Mouse (Mus musculus) neural tube, embryonic 11.5 days (tissue): ENCODE results near the gene Cd79b. TPM values are rescaled to one million over a fixed set of nuclear protein-coding genes. Genes with fewer than 3 reads are reported as not detected.
A peak's percentile ranks its signal among the peaks of the same experiment; 100 is the strongest.

Experiments
- ATAC-seq: fragments of 200-750 bp; cut with Nextera tagmentation; 2 replicates; pipeline ENCODE4 v1.8.0; 2017; ENCODE audit warnings: moderate number of reproducible peaks, mild to moderate bottlenecking, moderate TSS enrichment, moderate library complexity; ENCODE audit not compliant: insufficient read depth, low FRiP score, low TSS enrichment
- DNase-seq: peaks from one replicate; pipeline ENCODE4 v3.0.0-alpha.2; 2015; ENCODE audit warnings: low spot score
- H3K27ac ChIP-seq: fragments of 300-500 bp; sonication (generic); 2 replicates; pipeline ENCODE4 v1.5.1; 2014; ENCODE audit warnings: low read depth, mild to moderate bottlenecking, low read length
- H3K27me3 ChIP-seq: fragments of 300-500 bp; sonication (generic); 2 replicates; pipeline ENCODE4 v1.6.1; 2014; ENCODE audit warnings: mild to moderate bottlenecking, low read length, mixed read lengths; ENCODE audit not compliant: control insufficient read depth, insufficient read depth
- H3K36me3 ChIP-seq: fragments of 300-500 bp; sonication (generic); 2 replicates; pipeline ENCODE4 v1.6.1; 2014; ENCODE audit warnings: mild to moderate bottlenecking, low read length, moderate library complexity, mixed read lengths; ENCODE audit not compliant: control insufficient read depth, insufficient read depth
- H3K4me1 ChIP-seq: fragments of 300-500 bp; sonication (generic); 2 replicates; pipeline ENCODE4 v1.6.1; 2014; ENCODE audit warnings: low read length, mixed read lengths; ENCODE audit not compliant: control insufficient read depth, insufficient read depth
- H3K4me2 ChIP-seq: fragments of 300-500 bp; sonication (generic); 2 replicates; pipeline ENCODE4 v1.6.1; 2014; ENCODE audit warnings: low read depth, mild to moderate bottlenecking, moderate library complexity
- H3K4me3 ChIP-seq: fragments of 300-500 bp; sonication (generic); 2 replicates; pipeline ENCODE4 v1.5.1; 2014; ENCODE audit warnings: low read depth, low read length
- H3K9ac ChIP-seq: fragments of 300-500 bp; sonication (generic); 2 replicates; pipeline ENCODE4 v1.6.1; 2014; ENCODE audit warnings: mild to moderate bottlenecking, low read length
- H3K9me3 ChIP-seq: fragments of 300-500 bp; sonication (generic); 2 replicates; pipeline ENCODE4 v1.6.1; 2016; ENCODE audit warnings: low read length; ENCODE audit not compliant: control insufficient read depth
- WGBS: fragments of 180-500 bp; shearing (Covaris S2); extraction: QIAGEN DNeasy Blood & Tissue Kit; methylation state at CpG from one replicate; pipeline ENCODE4 v1.1.7; 2014; 5-methylcytosine and 5-hydroxymethylcytosine counted together
- polyA plus RNA-seq: library from polyadenylated mRNA; unstranded; fragments of >200 nt; fragmentation: Nextera tagmentation; extraction: Ambion mirVana; gene quantifications from 2 replicates; pipeline ENCODE4 v1.2.1, GENCODE M21; 2014

Cd79b gene
- polyA plus RNA-seq, 1 experiment from 2014 or later = 1.7 TPM

DNA sequence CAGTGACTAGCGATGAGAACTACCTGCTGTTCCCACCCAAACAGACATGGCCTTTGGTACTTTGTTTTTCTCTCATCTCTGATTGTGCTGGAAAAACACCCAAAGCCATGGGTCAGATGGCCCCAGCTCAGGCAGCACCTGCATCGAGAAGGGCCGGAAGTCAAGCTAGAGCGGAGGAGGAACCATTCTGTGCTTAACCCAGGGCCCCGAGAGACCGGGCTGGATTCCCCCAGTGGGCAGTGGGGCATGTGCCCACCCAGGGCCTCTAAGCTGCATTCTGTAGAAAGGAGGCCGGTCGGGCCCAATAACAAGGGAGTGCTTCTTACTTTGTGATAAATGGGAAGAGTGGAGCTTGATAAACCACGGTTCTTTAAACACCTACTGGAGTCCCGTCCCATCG lies 6.4 kb downstream of the Cd79b start:
- Histone ChIP-seq H3K9me3 (no peaks in the 10 kb centered on the region), H3K4me2 (no peak overlapping the region), H3K4me1 (no peaks in the 10 kb centered on the region), H3K4me3 (no peak overlapping the region), H3K9ac (no peak overlapping the region), H3K36me3 (no peaks in the 10 kb centered on the region), H3K27ac (no peak overlapping the region), H3K27me3 (no peaks in the 10 kb centered on the region)
- 85% methylated on average over 11 of the region's 11 CpGs for WGBS
- no peak for DNase-seq
- ATAC-seq = no peak

DNA sequence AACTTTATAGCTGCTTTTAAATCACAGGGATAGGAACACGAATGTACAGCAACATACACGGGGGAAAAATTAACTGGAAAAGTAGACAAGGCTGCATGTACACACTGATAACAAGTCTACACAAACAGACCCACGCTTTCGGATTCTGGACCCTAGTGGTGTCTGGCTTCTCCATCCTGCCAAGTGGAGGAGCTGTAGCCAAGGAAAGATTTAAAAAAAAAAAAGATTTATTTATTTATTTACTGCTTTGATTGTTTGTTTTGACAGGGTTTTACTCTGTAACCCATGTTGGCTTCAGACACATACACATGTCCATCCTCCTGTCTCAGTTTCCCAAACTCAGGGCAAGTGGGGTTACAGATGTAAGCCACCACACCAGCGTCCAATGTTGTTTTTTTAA lies 7.1 kb downstream of the Cd79b start:
- no peaks in the 10 kb centered on the region for H3K36me3 ChIP-seq
- H3K9ac ChIP-seq = no peak overlapping the region
- no peaks in the 10 kb centered on the region for H3K4me1 ChIP-seq
- DNase-seq = no peak
- no peak overlapping the region for H3K4me3 ChIP-seq
- no peaks in the 10 kb centered on the region for H3K27me3 ChIP-seq
- H3K4me2 ChIP-seq = no peak overlapping the region
- H3K9me3 ChIP-seq = no peaks in the 10 kb centered on the region
- no peak overlapping the region for H3K27ac ChIP-seq
- no peak for ATAC-seq
- WGBS = 78% methylated on average over 5 of the region's 5 CpGs

DNA sequence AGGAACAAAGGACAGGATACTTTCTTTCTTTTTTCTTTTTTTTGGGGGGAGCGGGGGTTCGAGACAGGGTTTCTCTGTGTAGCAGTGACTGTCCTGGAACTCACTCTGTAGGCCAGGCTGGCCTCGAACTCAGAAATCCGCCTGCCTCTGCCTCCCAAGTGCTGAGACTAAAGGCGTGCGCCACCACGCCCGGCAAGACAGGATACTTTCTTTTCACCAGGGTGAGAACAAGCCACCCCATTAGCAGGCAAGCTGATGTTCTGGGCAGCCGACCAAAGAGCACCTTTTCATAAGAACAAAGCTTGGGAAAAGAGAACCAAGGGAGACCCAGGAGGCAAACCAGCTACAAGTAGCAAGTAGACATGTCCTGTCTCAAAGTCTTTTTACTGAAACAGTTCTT lies 7.8 kb downstream of the Cd79b start:
- no peaks in the 10 kb centered on the region for H3K9me3 ChIP-seq
- DNase-seq (no peak), ATAC-seq (no peak)
- no peak overlapping the region for H3K27ac ChIP-seq
- H3K36me3 ChIP-seq = no peaks in the 10 kb centered on the region
- no peak overlapping the region for H3K9ac ChIP-seq
- H3K27me3 ChIP-seq = no peaks in the 10 kb centered on the region
- 86% methylated on average over 9 of the region's 9 CpGs for WGBS
- no peak overlapping the region for H3K4me3 ChIP-seq
- no peaks in the 10 kb centered on the region for H3K4me1 ChIP-seq
- no peak overlapping the region for H3K4me2 ChIP-seq

DNA sequence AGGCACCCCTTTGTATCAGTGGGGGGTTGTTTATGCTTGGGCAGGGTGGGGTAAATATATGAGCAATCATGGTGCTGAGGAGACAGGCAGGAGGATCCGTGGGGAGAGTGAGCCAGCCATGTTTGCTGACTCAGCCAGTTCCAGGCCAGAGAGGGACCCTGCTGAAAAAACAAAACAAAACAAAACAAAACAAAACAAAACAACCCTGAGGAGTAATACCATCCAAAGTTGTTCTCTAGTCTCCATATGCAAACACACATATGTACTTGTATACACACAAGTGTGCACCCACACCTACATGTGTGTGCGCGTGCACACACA lies 8.5 kb downstream of the Cd79b start:
- DNase-seq (no peak), ATAC-seq (no peak)
- H3K4me1 ChIP-seq = no peaks in the 10 kb centered on the region
- H3K36me3 ChIP-seq = no peaks in the 10 kb centered on the region
- no peaks in the 10 kb centered on the region for H3K27me3 ChIP-seq
- H3K27ac ChIP-seq = no peak overlapping the region
- WGBS = 87% methylated on average over 3 of the region's 3 CpGs
- no peak overlapping the region for H3K4me3 ChIP-seq
- no peaks in the 10 kb centered on the region for H3K9me3 ChIP-seq
- H3K9ac ChIP-seq = no peak overlapping the region
- H3K4me2 ChIP-seq = no peak overlapping the region

DNA sequence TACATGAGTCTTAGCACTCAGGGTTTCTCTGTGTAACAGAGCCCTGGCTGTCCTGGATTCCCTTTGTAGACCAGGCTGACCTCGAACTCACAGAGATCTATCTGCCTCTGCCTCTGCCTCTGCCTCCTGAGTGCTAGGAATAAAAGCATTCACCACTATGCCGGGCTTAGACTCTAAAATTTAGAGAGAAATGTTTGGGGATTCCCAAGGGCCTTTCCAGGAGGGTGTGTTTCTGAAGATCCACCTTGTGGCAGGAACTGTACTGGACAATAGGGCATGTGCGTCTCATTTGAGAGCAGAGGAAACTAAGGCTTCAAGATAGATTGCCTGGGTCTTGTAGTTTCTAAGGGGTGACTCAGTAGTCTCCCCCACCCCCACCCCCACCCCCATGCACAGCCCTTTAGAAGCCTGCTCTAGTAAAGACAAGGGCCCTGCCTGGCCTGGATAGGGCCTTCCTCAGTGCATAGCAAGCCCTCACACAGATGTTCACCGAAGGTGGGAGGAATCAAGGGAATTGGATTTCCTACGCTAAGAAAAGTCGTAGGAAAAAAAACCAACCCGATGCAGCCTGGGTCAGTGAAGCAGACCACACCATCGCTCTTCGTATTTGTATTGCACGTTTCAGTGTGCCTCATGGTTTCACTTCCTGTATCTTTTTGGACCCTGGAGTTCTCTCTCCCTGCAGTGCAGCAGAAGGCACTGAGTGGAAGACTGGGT lies 9.1 kb downstream of the Cd79b start:
- DNase-seq = no peak
- ATAC-seq = no peak
- Histone ChIP-seq H3K9me3 (no peaks in the 10 kb centered on the region), H3K4me2 (no peak overlapping the region), H3K4me3 (no peak overlapping the region), H3K9ac (no peak overlapping the region), H3K36me3 (no peaks in the 10 kb centered on the region), H3K4me1 (no peaks in the 10 kb centered on the region), H3K27me3 (no peaks in the 10 kb centered on the region), H3K27ac (no peak overlapping the region)
- 86% methylated on average over 10 of the region's 10 CpGs for WGBS

DNA sequence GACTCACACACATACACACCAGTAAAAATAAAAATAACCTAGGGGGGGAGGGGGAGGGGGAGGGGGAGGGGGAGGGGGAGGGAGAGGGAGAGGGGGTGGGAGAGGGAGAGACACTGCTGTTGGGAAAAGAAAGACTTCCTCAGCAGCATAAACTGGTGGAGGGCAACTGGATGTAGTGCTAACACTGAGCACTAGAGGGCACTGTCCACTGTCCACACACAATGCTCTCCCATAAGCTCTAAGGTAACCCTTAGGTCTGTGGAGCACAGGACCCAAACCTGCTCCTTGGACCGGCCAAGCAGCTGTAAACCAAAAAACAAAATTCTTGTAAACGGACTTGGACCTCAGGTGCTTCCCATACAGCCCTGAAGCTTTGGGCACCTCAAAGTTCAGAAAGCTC lies 11.9 kb downstream of the Cd79b start:
- no peak overlapping the region for H3K9ac ChIP-seq
- H3K4me2 ChIP-seq = no peak overlapping the region
- no peaks in the 10 kb centered on the region for H3K9me3 ChIP-seq
- H3K27ac ChIP-seq = no peak overlapping the region
- no peak overlapping the region for H3K4me3 ChIP-seq
- DNase-seq (peak; percentile 78), ATAC-seq (no peak)
- 18% methylated on average over 2 of the region's 2 CpGs for whole genome bisulfite sequencing
- no peaks in the 10 kb centered on the region for H3K36me3 ChIP-seq
- no peaks in the 10 kb centered on the region for H3K4me1 ChIP-seq
- no peaks in the 10 kb centered on the region for H3K27me3 ChIP-seq

DNA sequence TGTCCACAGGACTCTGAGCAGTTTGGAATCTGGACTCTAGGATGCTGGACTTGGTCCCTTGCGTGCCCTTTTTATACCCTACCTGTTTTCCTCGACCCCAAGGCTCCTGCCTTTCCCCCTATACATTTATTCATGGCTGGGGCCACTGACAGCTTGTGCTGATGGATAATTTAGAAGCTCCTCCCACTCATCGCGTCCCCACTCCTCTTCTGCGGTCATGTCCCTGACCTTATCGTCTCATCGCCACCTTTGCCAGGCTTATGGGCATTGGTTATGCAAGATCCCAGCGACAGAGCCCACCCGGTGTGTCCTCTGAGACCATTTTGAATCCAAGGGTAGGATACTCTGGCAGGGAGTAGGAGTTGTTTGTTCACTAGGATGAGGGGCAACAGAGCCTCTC lies 12.8 kb downstream of the Cd79b start, which contains the start of gene Gh:
Gene Gh, minus strand, starts transcription at position 101 of the 400 bp plus-strand sequence.
- H3K9ac ChIP-seq = no peak within 1 kb of the TSS
- no peak within 1 kb of the TSS for H3K4me2 ChIP-seq
- H3K27ac ChIP-seq = no peak within 1 kb of the TSS
- no peaks in the 10 kb centered on the region for H3K36me3 ChIP-seq
- no peak within 1 kb of the TSS for H3K4me3 ChIP-seq
- WGBS = 83% methylated on average over 9 of the region's 9 CpGs
- no peaks in the 10 kb centered on the region for H3K4me1 ChIP-seq
- H3K27me3 ChIP-seq = no peaks in the 10 kb centered on the region
- H3K9me3 ChIP-seq = no peaks in the 10 kb centered on the region
- ATAC-seq (no peak), DNase-seq (no peak)

DNA sequence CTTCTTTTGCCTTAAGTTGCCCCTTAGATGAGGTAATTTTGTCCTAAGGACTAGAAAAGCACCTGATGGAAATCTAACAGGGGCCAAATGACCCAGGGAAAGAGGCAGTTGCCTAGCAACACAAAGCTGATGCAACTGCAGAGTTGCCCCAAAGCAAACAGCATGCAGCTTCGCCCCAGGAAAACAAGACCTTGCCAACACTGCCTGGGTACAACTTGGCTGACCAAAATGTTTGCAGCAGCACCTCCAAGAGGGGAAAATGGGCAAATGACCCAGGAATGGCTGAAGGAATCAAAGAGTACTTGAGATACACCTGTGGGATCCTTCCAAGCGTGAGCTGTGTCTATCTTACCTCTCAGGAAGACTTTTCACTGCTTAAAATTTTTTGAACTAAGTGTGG lies 22.7 kb downstream of the Cd79b start:
- no peak overlapping the region for H3K4me3 ChIP-seq
- no peak overlapping the region for H3K4me2 ChIP-seq
- H3K9ac ChIP-seq = no peak overlapping the region
- ATAC-seq (no peak), DNase-seq (no peak)
- H3K36me3 ChIP-seq = no peaks in the 10 kb centered on the region
- no peaks in the 10 kb centered on the region for H3K9me3 ChIP-seq
- no peaks in the 10 kb centered on the region for H3K27me3 ChIP-seq
- no peaks in the 10 kb centered on the region for H3K4me1 ChIP-seq
- 86% methylated on average over 2 of the region's 2 CpGs for WGBS
- H3K27ac ChIP-seq = no peak overlapping the region

DNA sequence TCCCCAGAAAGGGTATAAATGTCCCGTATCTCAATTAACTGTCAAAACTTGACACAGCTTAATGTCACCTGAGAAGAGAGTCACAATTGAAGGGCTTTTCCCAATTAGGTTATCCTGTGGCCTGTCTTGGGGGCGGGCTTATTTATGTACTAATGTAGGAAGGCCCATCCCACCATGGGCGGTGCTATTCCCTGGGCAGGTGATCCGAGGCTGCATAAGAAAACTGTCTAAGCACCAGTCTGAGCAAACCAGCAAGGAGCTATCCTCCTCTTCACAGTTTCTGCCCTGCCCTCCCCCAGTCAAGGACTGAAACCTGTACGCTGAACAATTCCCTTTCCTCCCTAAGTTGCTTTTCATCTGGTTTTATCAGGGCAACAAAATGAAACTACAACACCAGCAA lies 24.2 kb downstream of the Cd79b start:
- H3K27me3 ChIP-seq = no peaks in the 10 kb centered on the region
- H3K9me3 ChIP-seq = no peaks in the 10 kb centered on the region
- 94% methylated on average over 5 of the region's 5 CpGs for WGBS
- no peaks in the 10 kb centered on the region for H3K36me3 ChIP-seq
- H3K4me3 ChIP-seq = no peak overlapping the region
- no peak for ATAC-seq
- H3K4me1 ChIP-seq = no peaks in the 10 kb centered on the region
- no peak overlapping the region for H3K4me2 ChIP-seq
- H3K9ac ChIP-seq = no peak overlapping the region
- DNase-seq = no peak
- H3K27ac ChIP-seq = no peak overlapping the region
